Mouse (Mus musculus): Measurements from ENCODE around the gene Peak1.

DNA sequence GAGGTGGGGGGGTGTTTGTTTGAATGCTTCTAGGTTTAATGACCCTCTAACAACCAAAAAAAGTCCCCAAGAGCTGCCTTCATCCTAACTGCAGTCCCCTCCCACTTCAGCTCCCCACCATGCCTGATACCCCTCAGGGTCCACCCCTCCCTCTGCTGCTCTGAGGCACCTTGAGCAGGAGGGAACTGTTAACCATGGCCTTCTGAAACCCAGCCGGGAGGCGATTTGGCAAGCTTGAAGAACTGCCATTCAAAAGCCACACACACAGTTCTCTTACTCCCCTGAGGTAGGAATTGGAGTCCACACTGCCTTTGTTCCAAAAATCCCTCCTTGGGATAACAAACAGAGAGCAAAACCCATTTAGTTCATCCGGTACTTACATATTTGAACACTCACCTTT is 222.7 kb downstream of the Peak1 start:
- TF ChIP-seq CTCF (IDR thresholded peaks at IDR 0.05; ENCODE audit: extremely low read depth, insufficient read depth, insufficient read length, insufficient replicate concordance) = no peak
- no peak for TF ChIP-seq POLR2A (IDR thresholded peaks at IDR 0.05; ENCODE audit: low read depth, low read length)
